In the genomic region with DNA sequence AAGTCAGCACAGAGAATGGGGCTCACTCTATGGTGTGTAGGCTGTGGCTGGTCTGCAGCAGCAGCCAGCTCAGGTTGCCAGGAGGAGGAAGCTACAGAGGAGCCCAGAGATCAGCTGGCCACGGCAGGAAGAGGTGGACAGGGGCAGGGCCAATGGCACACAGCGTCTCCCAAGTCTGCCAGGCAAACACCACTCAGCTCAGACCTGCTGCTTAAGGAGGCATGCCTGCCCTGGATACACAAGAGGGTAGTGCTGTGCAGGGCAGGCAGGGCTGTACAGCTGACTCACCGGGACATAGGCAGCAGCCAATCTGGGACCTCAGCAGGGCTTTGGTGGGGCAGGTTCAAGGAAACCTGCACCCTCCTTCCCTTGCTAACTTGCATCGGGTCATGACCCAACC, we compare ENCODE assay signal across 17 mouse cellular contexts.
DNase-seq lines count a peak whose midpoint lies in the region; ATAC-seq and TF ChIP-seq lines count a peak whose summit lies in the region.
"Had no signal": no experiment of that assay in that cellular context is flagged by ENCODE, and none has a peak within 500 bp of the region (broad histone marks: within the 10 kb centered on the region; RNA-seq: fewer than 3 reads in every experiment).

No protein-coding gene starts in this region.

- no peaks in the 10 kb centered on the region for H3K27me3 ChIP-seq in hindbrain, embryonic 10.5 days (ENCODE audit: insufficient read depth, poor library complexity, severe bottlenecking)
- no peaks in the 10 kb centered on the region for H3K27me3 ChIP-seq in hindbrain, embryonic 11.5 days (ENCODE audit: control insufficient read depth, insufficient read depth, low read length)
- H3K27me3 ChIP-seq in embryonic facial prominence, embryonic 10.5 days (replicated peaks; ENCODE audit: low read depth, poor library complexity, severe bottlenecking): no peaks in the 10 kb centered on the region
- no peaks in the 10 kb centered on the region for H3K27me3 ChIP-seq in hindbrain, embryonic 12.5 days
- H3K27me3 ChIP-seq in neural tube, embryonic 13.5 days: no peaks in the 10 kb centered on the region
- H3K27me3 ChIP-seq in kidney, adult 2 months (replicated peaks; ENCODE audit: control insufficient read depth, insufficient read depth, low read length): no peaks in the 10 kb centered on the region
- H3K27me3 ChIP-seq: limb, embryonic 13.5 days; liver, embryonic 15.5 days had no signal

- peaks cover 23% of the 10 kb centered on the region for H3K4me1 ChIP-seq in hindbrain, embryonic 10.5 days (replicated peaks)
- no peaks in the 10 kb centered on the region; the same call in 1 of the 2 replicates for H3K4me1 ChIP-seq in hindbrain, embryonic 11.5 days (replicated peaks; ENCODE audit: control insufficient read depth, insufficient read depth, low read length)
- H3K4me1 ChIP-seq in embryonic facial prominence, embryonic 10.5 days: peaks cover 21% of the 10 kb centered on the region
- H3K4me1 ChIP-seq in hindbrain, embryonic 12.5 days: peaks cover 46% of the 10 kb centered on the region
- peaks cover 75% of the 10 kb centered on the region for H3K4me1 ChIP-seq in neural tube, embryonic 13.5 days (replicated peaks)
- no peaks in the 10 kb centered on the region for H3K4me1 ChIP-seq in kidney, adult 2 months (ENCODE audit: control insufficient read depth, insufficient read depth, low read length)
- H3K4me1 ChIP-seq: liver, embryonic 15.5 days had no signal

- H3K36me3 ChIP-seq in hindbrain, embryonic 10.5 days: no peaks in the 10 kb centered on the region
- no peaks in the 10 kb centered on the region for H3K36me3 ChIP-seq in hindbrain, embryonic 11.5 days (ENCODE audit: control insufficient read depth, insufficient read depth, low read length)
- H3K36me3 ChIP-seq in embryonic facial prominence, embryonic 10.5 days (replicated peaks): no peaks in the 10 kb centered on the region
- no peaks in the 10 kb centered on the region for H3K36me3 ChIP-seq in hindbrain, embryonic 12.5 days
- H3K36me3 ChIP-seq in neural tube, embryonic 13.5 days: no peaks in the 10 kb centered on the region
- no peaks in the 10 kb centered on the region for H3K36me3 ChIP-seq in kidney, adult 2 months (ENCODE audit: control insufficient read depth, insufficient read depth, low read length)
- H3K36me3 ChIP-seq: heart, embryonic 10.5 days; limb, embryonic 13.5 days; liver, embryonic 15.5 days had no signal

- H3K4me2 ChIP-seq in hindbrain, embryonic 11.5 days (replicated peaks; ENCODE audit: low read depth, low read length): no peak overlapping the region
- no peak overlapping the region for H3K4me2 ChIP-seq in hindbrain, embryonic 12.5 days (replicated peaks)
- peak overlapping the region; percentile 21; the same call in 1 of the 2 replicates for H3K4me2 ChIP-seq in neural tube, embryonic 13.5 days
- H3K4me2 ChIP-seq: limb, embryonic 13.5 days; liver, embryonic 15.5 days had no signal

- ATAC-seq in hindbrain, embryonic 11.5 days (ENCODE audit: low FRiP score): no peak
- ATAC-seq in hindbrain, embryonic 12.5 days (ENCODE audit: low FRiP score): no peak
- ATAC-seq in neural tube, embryonic 13.5 days (ENCODE audit: low read depth): peak; percentile 44; the same call in 1 of the 2 replicates
- ATAC-seq: activated CD4-positive, CD25-positive, alpha-beta regulatory T cell, adult 4 months had no signal

- TF ChIP-seq CTCF in kidney, adult 2 months (conservative IDR thresholded peaks at IDR 0.05; ENCODE audit: insufficient read depth, insufficient read length, low read depth, low read length): no peak

- no peaks in the 10 kb centered on the region for H3K9me3 ChIP-seq in hindbrain, embryonic 10.5 days
- no peaks in the 10 kb centered on the region for H3K9me3 ChIP-seq in hindbrain, embryonic 11.5 days (ENCODE audit: control insufficient read depth, low read length)
- no peaks in the 10 kb centered on the region for H3K9me3 ChIP-seq in embryonic facial prominence, embryonic 10.5 days
- no peaks in the 10 kb centered on the region for H3K9me3 ChIP-seq in hindbrain, embryonic 12.5 days (replicated peaks)
- no peaks in the 10 kb centered on the region for H3K9me3 ChIP-seq in neural tube, embryonic 13.5 days
- H3K9me3 ChIP-seq: heart, embryonic 10.5 days; limb, embryonic 13.5 days; liver, embryonic 15.5 days had no signal

- H3K9ac ChIP-seq in hindbrain, embryonic 11.5 days (ENCODE audit: low read depth, low read length): no peak overlapping the region
- no peak overlapping the region for H3K9ac ChIP-seq in hindbrain, embryonic 12.5 days
- H3K9ac ChIP-seq in neural tube, embryonic 13.5 days: peak overlapping the region; percentile 55
- H3K9ac ChIP-seq: limb, embryonic 13.5 days; liver, embryonic 15.5 days had no signal

- no peak overlapping the region for H3K4me3 ChIP-seq in hindbrain, embryonic 10.5 days
- no peak overlapping the region for H3K4me3 ChIP-seq in hindbrain, embryonic 11.5 days (ENCODE audit: low read depth, low read length)
- H3K4me3 ChIP-seq in embryonic facial prominence, embryonic 10.5 days: no peak overlapping the region
- H3K4me3 ChIP-seq in hindbrain, embryonic 12.5 days: no peak overlapping the region
- H3K4me3 ChIP-seq in neural tube, embryonic 13.5 days: no peak overlapping the region
- no peak overlapping the region for H3K4me3 ChIP-seq in kidney, adult 2 months (ENCODE audit: insufficient read depth, low read depth, low read length)
- H3K4me3 ChIP-seq: heart, embryonic 10.5 days; limb, embryonic 13.5 days; liver, embryonic 15.5 days had no signal

- peak overlapping the region; percentile 62 for H3K27ac ChIP-seq in hindbrain, embryonic 10.5 days
- no peak overlapping the region for H3K27ac ChIP-seq in hindbrain, embryonic 11.5 days (ENCODE audit: low read depth, low read length)
- H3K27ac ChIP-seq in embryonic facial prominence, embryonic 10.5 days (replicated peaks): 0 out of 2 replicates have a peak overlapping the region, but pooled peaks have one; percentile 8
- peak overlapping the region; percentile 44 for H3K27ac ChIP-seq in hindbrain, embryonic 12.5 days
- H3K27ac ChIP-seq in neural tube, embryonic 13.5 days (replicated peaks): peak overlapping the region; percentile 84
- no peak overlapping the region for H3K27ac ChIP-seq in kidney, adult 2 months (ENCODE audit: insufficient read depth, low read depth, low read length)
- H3K27ac ChIP-seq: heart, embryonic 10.5 days; limb, embryonic 13.5 days; liver, embryonic 15.5 days had no signal

- TF ChIP-seq POLR2A in kidney, adult 2 months (IDR thresholded peaks at IDR 0.05; ENCODE audit: low read depth, low read length): no peak

- WGBS in hindbrain, embryonic 10.5 days: 65% methylated on average over 4 of the region's 4 CpGs
- 63% methylated on average over 4 of the region's 4 CpGs for WGBS in hindbrain, embryonic 11.5 days
- 59% methylated on average over 4 of the region's 4 CpGs for WGBS in embryonic facial prominence, embryonic 10.5 days
- 58% methylated on average over 4 of the region's 4 CpGs for WGBS in hindbrain, embryonic 12.5 days
- 47% methylated on average over 4 of the region's 4 CpGs for WGBS in neural tube, embryonic 13.5 days
- 42% methylated on average over 4 of the region's 4 CpGs for WGBS in kidney, adult 2 months

- DNase-seq in hindbrain, embryonic 10.5 days (ENCODE audit: low spot score): no peak
- no peak for DNase-seq in hindbrain, embryonic 11.5 days (ENCODE audit: low spot score)
- DNase-seq in embryonic facial prominence, embryonic 10.5 days (ENCODE audit: low spot score): no peak
- DNase-seq in gastrocnemius, postnatal 10 days: no peak
- no peak for DNase-seq in kidney, adult 2 months
- DNase-seq in frontal cortex, postnatal 36 days (ENCODE audit: low spot score in 2 of 2): no peak
- DNase-seq: adrenal gland, postnatal 36 days; cerebellum, postnatal 36 days; gastrocnemius, postnatal 14 days; kidney, adult 8-10 months; lung, postnatal 14 days had no signal

Comparison
In these comparisons a context has a peak if more than half of its experiments do, and no peak if none do; other contexts are left out.
1. H3K27ac ChIP-seq: peak in hindbrain, embryonic 10.5 days (single experiment), embryonic facial prominence, embryonic 10.5 days (single experiment), hindbrain, embryonic 12.5 days (single experiment) and neural tube, embryonic 13.5 days (single experiment); none in hindbrain, embryonic 11.5 days (single experiment) and kidney, adult 2 months (single experiment).